Mouse (Mus musculus) megakaryocyte-erythroid progenitor cell, adult 5-6 weeks (primary cell): ENCODE data around the gene Htatsf1. TPM values are rescaled to one million over a fixed set of nuclear protein-coding genes. Genes with fewer than 3 reads are reported as not detected.

Experiments
- ATAC-seq: replicated peaks from 2 replicates; pipeline ENCODE4 v1.8.0; 2016; ENCODE audit warnings: mild to moderate bottlenecking, inconsistent platforms; ENCODE audit not compliant: severe bottlenecking, poor library complexity, low FRiP score, low TSS enrichment
- total RNA-seq, 2 experiments: library from RNA; stranded (forward) in 1 of 2; stranded (reverse) in 1 of 2; fragments of 200-1000, 215-1000 nt in 1 of 2; fragments of >200 nt in 1 of 2; fragmentation: Nextera tagmentation in 1 of 2; gene quantifications; 2 replicates each; pipeline ENCODE4 v1.2.3; 2014 to 2017

Gene Htatsf1
- total RNA-seq (2014; fragmentation: Nextera tagmentation) (51.7 and 56.9 TPM in 2 replicates), total RNA-seq (2017) (115 and 116 TPM in 2 replicates)

DNA sequence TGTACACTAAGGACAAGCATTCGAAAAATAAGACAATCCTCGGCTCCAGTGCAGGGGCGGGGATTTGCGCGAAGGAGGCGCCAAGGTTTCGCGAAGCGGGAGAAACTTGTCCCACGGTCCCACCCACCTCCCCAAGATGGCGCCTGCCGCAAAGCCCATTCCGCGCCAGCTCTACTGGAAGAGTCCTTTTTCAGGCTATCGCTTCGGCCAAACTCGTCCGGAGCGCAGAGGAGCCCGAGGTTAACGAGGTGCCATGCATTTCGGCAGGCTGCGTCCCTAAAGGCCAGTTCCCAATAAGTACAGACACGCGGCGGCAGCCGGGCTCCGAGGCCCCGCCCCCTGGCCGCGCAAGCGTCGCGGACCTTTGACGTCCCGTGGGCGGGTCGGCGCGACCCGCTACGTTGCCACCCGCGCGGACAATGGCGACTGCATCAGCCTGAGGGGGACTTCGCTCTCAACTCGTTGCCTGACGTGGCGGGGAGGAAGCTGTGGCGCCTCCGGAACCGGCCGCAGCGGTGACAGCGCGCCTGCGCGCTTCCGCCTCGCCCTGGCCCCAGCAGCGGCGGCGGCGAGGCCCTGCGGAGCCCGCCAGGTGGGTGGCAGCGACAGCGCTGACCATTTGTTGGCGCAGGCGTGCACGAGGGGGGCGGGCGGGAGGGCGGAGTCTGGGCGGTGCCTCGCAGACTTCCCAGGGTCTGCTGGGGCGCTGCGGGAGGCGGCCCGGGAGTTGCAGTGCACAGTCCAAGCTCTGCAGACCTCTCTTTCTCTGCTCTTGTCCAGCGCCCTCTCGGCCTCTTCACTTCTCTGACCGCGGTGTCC lies at the start of gene Htatsf1:
Gene Htatsf1, plus strand, starts transcription at position 410 of the 819 bp plus-strand sequence.
- ATAC-seq = peak; percentile 92

DNA sequence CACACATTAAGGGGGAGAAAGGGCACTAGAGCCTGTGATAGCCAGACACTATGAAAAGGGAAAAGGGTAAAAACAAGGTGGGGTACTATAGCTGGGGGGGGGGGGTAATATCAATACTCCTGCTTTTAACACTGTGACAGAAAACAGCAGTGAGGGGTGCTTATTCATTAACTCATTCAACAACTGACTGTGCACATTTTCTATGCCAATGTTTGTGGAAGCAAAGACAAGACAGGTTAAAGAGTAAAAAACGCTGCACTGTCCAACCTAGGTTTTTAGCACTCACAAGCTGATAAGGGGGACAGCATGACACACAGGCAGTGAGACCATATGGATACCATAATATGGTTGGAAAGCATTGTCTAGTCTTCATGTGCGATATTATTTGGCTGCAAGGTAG lies 40.5 kb upstream of the Htatsf1 start:
- no peak for ATAC-seq

DNA sequence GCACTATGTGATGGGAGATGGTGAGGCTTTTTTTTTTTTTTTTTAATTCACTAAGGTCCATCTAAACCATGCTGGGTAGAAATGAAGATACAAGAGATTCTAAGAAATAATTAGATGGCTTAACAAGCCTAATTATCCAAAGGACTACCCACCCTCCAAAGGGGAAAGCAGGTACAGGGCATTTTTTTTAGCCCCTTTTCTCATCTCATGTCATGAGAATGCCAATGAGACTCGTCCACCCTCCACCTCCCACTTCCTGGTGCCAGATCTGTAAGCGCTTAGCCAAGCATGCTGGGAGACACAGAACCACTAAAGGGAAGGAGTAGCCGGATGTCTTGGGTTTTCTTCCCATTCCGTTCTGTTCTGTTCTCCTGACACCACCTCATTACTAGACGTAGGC lies 10.6 kb upstream of the Htatsf1 start, which contains the start of gene Brs3:
Gene Brs3, plus strand, starts transcription at position 301 of the 400 bp plus-strand sequence.
- ATAC-seq = no peak

GRCm38 (mm10) chrX:57043869-57044268 lies 9.5 kb upstream of the Htatsf1 start:
- no peak for ATAC-seq

- ATAC-seq = peak; percentile 57
Observed at GRCm38 (mm10) chrX:57052848-57053173, 572 bp upstream of the Htatsf1 start.

DNA sequence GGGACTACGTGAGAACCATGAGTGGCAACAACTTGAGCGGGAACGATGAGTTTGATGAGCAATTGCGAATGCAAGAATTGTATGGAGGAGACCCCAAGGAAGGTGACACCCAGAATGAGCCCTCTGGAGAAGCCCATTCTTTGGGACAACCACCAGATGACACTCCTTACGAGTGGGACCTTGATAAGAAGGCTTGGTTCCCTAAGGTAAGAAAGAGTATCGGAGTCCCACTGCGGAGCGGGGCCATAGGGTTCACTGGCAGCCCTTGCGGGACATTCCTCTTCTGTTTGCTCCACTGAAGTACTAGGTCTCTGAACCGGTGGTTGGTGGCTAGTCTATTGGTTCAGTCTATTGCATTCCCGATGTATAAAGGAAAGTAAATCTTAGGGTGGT lies 606 bp downstream of the Htatsf1 start:
- ATAC-seq = peak; percentile 75

- no peak for ATAC-seq
Observed at GRCm38 (mm10) chrX:57081496-57081895, 28.1 kb downstream of the Htatsf1 start.

DNA sequence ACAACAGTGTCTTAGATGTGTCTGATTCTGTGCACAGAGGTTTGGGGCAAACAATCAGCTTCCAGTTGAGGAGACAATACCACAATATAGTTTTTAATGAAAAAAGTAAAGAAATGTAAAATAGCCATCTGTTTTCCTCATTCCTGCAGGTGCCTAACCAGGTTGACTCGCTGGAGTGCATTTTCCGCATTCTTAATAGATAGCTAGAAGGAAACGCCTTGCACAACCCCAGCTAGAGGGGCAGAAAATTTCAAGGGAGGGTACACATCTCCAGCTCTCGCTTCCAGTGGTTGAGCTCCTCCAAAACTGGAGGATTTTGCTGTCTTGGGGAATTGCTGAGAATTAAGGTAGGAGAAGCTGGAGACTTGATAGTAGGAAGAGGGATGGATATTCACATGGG lies 34.4 kb downstream of the Htatsf1 start, which contains the start of gene Vgll1:
Gene Vgll1, plus strand, starts transcription at position 301 of the 400 bp plus-strand sequence.
- ATAC-seq = no peak

DNA sequence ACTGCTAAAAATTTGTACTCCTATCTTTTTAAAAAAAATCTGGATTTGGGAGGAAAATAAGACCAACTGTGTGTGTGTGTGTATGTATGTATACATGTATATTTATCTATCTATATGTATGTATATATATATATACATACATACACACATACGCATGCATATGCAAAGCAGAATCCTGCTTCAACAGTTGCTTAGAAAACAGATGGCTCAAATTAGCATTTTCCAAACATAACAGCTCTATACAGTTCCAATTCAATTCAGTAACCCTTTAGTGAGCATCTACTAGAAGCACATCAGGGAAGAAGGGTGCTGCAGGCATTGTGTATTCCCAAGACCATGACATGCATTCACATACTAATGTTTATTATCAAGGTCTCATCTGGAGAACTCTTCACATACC lies 50.0 kb downstream of the Htatsf1 start:
- ATAC-seq = no peak

DNA sequence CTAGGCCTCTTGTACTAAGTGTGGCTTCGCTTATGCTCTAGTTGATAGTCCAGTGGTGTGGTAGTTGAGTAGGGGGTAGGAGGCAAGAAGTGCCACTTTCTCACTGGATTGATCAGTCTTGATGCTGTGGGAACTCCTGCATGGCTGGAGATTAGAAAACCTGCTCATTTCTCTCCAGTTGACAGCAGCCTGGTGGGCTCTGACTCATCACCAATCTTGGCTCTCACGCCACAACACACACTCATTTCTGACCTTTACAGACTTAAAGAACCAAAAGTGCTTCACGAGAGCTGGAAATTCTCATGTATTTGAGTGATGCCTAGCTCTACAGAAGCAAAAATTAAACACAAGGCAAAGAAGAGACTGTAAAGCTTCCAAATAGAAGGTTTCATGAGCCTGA lies 53.6 kb downstream of the Htatsf1 start:
- ATAC-seq = no peak

Other genes starting within 250 kb of the Htatsf1 start
- 1.1 and 2.1 TPM in 2 replicates for gene Map7d3, start 231.3 kb upstream of the Htatsf1 start, total RNA-seq (2014; fragmentation: Nextera tagmentation)
- gene Map7d3, start 231.3 kb upstream of the Htatsf1 start, total RNA-seq (2017) = 1.3 and 2.3 TPM in 2 replicates
- not detected in 2 replicates for gene Adgrg4, start 183.4 kb upstream of the Htatsf1 start, total RNA-seq (2014; fragmentation: Nextera tagmentation)
- not detected in 2 replicates for gene Adgrg4, start 183.4 kb upstream of the Htatsf1 start, total RNA-seq (2017)
- not detected in 2 replicates for gene Brs3, start 10.5 kb upstream of the Htatsf1 start, total RNA-seq (2014; fragmentation: Nextera tagmentation)
- gene Brs3, start 10.5 kb upstream of the Htatsf1 start, total RNA-seq (2017) = not detected in 2 replicates
- gene Vgll1, start 34.5 kb downstream of the Htatsf1 start, total RNA-seq (2014; fragmentation: Nextera tagmentation) = not detected in 2 replicates
- gene Vgll1, start 34.5 kb downstream of the Htatsf1 start, total RNA-seq (2017) = not detected in 2 replicates
- not detected in 2 replicates for gene Cd40lg, start 158.6 kb downstream of the Htatsf1 start, total RNA-seq (2014; fragmentation: Nextera tagmentation)
- not detected in 2 replicates for gene Cd40lg, start 158.6 kb downstream of the Htatsf1 start, total RNA-seq (2017)